Mouse (Mus musculus): Measurements from ENCODE around the gene Drp2. TPM values are rescaled to one million over a fixed set of nuclear protein-coding genes. Genes with fewer than 3 reads are reported as not detected.

The Drp2 gene
- polyA plus RNA-seq, 1 experiment from 2014 or later: 6.4 TPM

DNA sequence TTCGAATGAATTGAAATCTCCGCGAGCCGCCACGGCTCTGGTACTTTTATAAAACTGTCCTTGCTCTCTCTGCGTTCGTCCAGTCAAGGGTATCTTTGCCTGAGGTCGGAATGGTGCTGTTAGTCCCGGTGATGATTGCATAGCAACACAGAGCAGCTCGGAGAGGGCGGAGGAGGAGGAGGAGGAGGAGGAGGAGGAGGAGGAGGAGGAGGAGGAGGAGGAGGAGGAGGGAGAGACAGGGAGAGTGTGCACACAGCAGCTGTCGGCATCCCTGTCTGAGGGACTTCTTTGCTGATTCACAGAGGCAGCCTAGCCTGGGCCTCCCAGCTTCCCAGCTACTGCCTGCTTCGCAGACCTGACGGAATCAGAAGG is 219 bp downstream of the Drp2 start:
- Histone ChIP-seq H3K4me3 (ENCODE audit: low read depth, low read length) (peak overlapping the region; percentile 28), H3K9ac (ENCODE audit: low read length) (peak overlapping the region; percentile 47), H3K36me3 (ENCODE audit: control insufficient read depth, insufficient read depth, low read length) (no peaks in the 10 kb centered on the region), H3K9me3 (ENCODE audit: control insufficient read depth, low read length) (no peaks in the 10 kb centered on the region), H3K4me2 (ENCODE audit: low read depth, low read length, severe bottlenecking) (peak overlapping the region; percentile 49), H3K27ac (ENCODE audit: low read depth, low read length) (no peak overlapping the region), H3K4me1 (replicated peaks; ENCODE audit: control insufficient read depth, insufficient read depth, low read length) (no peaks in the 10 kb centered on the region), H3K27me3 (ENCODE audit: control insufficient read depth, insufficient read depth, low read length) (no peaks in the 10 kb centered on the region; the same call in 1 of the 2 replicates)
- ATAC-seq (replicated peaks; ENCODE audit: low FRiP score) (peak; percentile 76), DNase-seq (ENCODE audit: low spot score) (peak; percentile 56)
- 20% methylated on average over 13 of the region's 14 CpGs for WGBS

DNA sequence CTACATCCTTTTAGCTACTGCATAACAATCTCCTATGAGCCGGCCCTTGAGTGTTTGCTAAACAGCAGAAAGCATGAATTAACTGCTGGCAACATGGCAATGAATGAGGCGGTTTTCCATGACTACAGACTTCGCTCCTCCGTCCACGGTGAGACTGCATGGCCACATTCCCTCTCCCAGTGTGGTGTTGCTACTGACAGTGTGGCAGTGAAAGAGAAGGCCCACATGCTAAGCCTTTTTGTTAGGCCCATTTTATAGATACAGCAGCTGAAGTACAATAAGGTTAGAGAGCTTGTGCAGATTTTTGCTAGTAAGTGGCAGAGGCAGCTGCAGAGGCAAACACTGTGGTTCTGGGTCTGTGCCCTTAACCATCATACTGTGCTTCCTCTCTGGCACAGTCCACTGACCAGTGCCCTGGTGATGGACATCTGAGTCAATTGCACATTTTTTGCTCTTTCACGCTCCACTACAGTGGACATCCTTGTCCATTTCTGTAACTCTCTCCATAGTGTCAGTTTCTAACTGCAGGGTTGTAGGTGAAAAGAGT is 5.1 kb downstream of the Drp2 start:
- H3K4me2 ChIP-seq (ENCODE audit: low read depth, low read length, severe bottlenecking): no peak overlapping the region

DNA sequence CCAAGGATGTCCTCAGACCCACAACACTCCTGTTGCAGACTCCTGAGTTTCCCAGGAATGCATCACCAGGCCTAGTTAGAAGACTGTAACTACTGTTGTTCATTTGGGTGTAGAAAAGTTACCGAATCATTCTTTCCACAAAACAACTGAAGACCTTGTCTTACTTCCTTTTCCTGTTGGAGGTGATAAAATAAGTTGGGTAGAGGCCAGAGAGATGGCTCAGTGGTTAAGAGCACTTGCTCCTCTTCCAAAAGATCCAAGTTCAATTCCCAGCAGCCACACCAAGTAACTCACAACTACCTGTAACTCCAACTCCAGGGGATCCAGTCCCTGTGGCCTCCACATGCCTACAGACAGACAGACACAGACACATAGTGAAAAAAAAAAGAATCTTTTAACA is 7.7 kb downstream of the Drp2 start:
- no peaks in the 10 kb centered on the region for H3K4me1 ChIP-seq (replicated peaks; ENCODE audit: control insufficient read depth, insufficient read depth, low read length)
- no peak overlapping the region for H3K27ac ChIP-seq (ENCODE audit: low read depth, low read length)
- DNase-seq (ENCODE audit: low spot score) (no peak), ATAC-seq (replicated peaks; ENCODE audit: low FRiP score) (no peak)
- no peak overlapping the region for H3K4me2 ChIP-seq (ENCODE audit: low read depth, low read length, severe bottlenecking)
- H3K9ac ChIP-seq (ENCODE audit: low read length): no peak overlapping the region
- WGBS: 96% methylated on average over 1 of the region's 1 CpGs
- H3K4me3 ChIP-seq (ENCODE audit: low read depth, low read length): no peak overlapping the region
- H3K36me3 ChIP-seq (ENCODE audit: control insufficient read depth, insufficient read depth, low read length): no peaks in the 10 kb centered on the region
- no peaks in the 10 kb centered on the region for H3K27me3 ChIP-seq (ENCODE audit: control insufficient read depth, insufficient read depth, low read length)
- no peaks in the 10 kb centered on the region for H3K9me3 ChIP-seq (ENCODE audit: control insufficient read depth, low read length)

More for the DNA sequence above, 5.1 kb downstream of the Drp2 start:
- DNase-seq (ENCODE audit: low spot score) (no peak), ATAC-seq (replicated peaks; ENCODE audit: low FRiP score) (no peak)
- H3K36me3 ChIP-seq (ENCODE audit: control insufficient read depth, insufficient read depth, low read length): no peaks in the 10 kb centered on the region
- H3K27me3 ChIP-seq (ENCODE audit: control insufficient read depth, insufficient read depth, low read length): no peaks in the 10 kb centered on the region; the same call in 1 of the 2 replicates
- no peaks in the 10 kb centered on the region for H3K4me1 ChIP-seq (replicated peaks; ENCODE audit: control insufficient read depth, insufficient read depth, low read length)
- H3K27ac ChIP-seq (ENCODE audit: low read depth, low read length): no peak overlapping the region
- H3K9me3 ChIP-seq (ENCODE audit: control insufficient read depth, low read length): no peaks in the 10 kb centered on the region
- 89% methylated on average over 6 of the region's 6 CpGs for WGBS
- no peak overlapping the region for H3K9ac ChIP-seq (ENCODE audit: low read length)
- H3K4me3 ChIP-seq (ENCODE audit: low read depth, low read length): no peak overlapping the region

DNA sequence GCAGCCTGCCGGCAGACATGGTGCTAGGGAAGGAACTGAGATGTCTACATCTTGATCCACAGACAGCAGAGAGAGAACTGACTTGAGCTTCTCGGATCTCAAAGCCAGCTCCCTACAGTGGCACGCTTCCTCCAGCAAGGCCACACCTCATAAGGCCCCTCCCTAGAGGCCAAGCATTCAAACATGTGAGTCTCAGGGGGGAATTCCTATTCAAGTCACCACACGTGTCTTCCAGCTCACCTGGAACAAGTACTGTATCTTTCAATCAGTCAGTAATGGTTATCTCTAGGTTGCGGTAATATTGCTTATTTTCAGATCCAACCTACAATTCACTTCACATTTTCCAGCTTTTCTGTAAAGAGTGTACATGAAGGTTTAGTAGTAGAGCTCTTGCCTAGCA is 15.7 kb downstream of the Drp2 start:
- Histone ChIP-seq H3K36me3 (ENCODE audit: control insufficient read depth, insufficient read depth, low read length) (no peaks in the 10 kb centered on the region), H3K9me3 (ENCODE audit: control insufficient read depth, low read length) (no peaks in the 10 kb centered on the region), H3K4me3 (ENCODE audit: low read depth, low read length) (no peak overlapping the region), H3K27me3 (ENCODE audit: control insufficient read depth, insufficient read depth, low read length) (no peaks in the 10 kb centered on the region), H3K4me2 (ENCODE audit: low read depth, low read length, severe bottlenecking) (no peak overlapping the region), H3K27ac (ENCODE audit: low read depth, low read length) (no peak overlapping the region), H3K9ac (ENCODE audit: low read length) (no peak overlapping the region), H3K4me1 (replicated peaks; ENCODE audit: control insufficient read depth, insufficient read depth, low read length) (no peaks in the 10 kb centered on the region)
- no peak for ATAC-seq (replicated peaks; ENCODE audit: low FRiP score)
- no peak for DNase-seq (ENCODE audit: low spot score)
- 90% methylated on average over 5 of the region's 5 CpGs for WGBS

DNA sequence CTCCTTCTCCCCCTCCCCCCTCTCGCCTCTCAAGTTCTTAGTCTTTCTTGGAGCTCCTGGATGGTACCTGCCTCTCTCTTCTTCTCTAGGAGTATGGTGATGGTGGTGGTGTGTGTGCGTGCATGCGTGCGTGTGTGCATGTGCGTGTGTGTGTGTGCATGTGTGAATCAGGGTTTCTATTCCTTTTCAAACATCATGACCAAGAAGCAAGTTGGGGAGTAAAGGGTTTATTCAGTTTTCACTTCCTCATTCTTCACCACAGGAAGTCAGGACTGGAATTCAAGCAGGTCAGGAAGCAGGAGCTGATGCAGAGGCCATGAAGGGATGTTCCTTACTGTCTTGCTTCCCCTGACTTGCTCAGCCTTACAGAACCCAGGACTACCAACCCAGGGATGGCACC is 19.9 kb downstream of the Drp2 start:
- Histone ChIP-seq H3K4me3 (ENCODE audit: low read depth, low read length) (no peak overlapping the region), H3K36me3 (ENCODE audit: control insufficient read depth, insufficient read depth, low read length) (no peaks in the 10 kb centered on the region), H3K9me3 (ENCODE audit: control insufficient read depth, low read length) (no peaks in the 10 kb centered on the region), H3K9ac (ENCODE audit: low read length) (no peak overlapping the region), H3K4me1 (replicated peaks; ENCODE audit: control insufficient read depth, insufficient read depth, low read length) (no peaks in the 10 kb centered on the region), H3K27ac (ENCODE audit: low read depth, low read length) (no peak overlapping the region), H3K27me3 (ENCODE audit: control insufficient read depth, insufficient read depth, low read length) (no peaks in the 10 kb centered on the region), H3K4me2 (ENCODE audit: low read depth, low read length, severe bottlenecking) (no peak overlapping the region)
- WGBS: 92% methylated on average over 5 of the region's 5 CpGs
- ATAC-seq (replicated peaks; ENCODE audit: low FRiP score): no peak
- no peak for DNase-seq (ENCODE audit: low spot score)

DNA sequence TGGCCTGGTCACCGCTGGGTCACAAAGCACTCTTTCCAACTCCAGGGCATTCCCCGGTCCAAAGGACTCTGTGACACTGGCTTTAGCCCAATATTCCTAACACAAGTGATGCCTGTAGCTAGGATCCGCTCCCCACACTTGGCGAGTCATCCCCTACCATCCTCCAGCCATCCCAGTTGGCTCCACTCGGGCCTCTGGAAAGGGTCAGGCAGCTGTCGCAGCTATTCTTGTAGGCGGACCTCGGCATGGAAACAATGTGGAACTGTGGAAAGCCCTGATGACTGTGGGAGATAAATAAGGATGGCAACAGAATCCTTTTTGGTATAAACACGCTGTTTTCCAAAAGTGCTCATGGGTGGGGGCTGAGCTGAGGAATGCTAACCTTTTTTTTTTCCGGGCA is 21.4 kb downstream of the Drp2 start:
- no peak for ATAC-seq (replicated peaks; ENCODE audit: low FRiP score)
- no peak overlapping the region for H3K27ac ChIP-seq (ENCODE audit: low read depth, low read length)
- 85% methylated on average over 10 of the region's 10 CpGs for WGBS
- H3K4me2 ChIP-seq (ENCODE audit: low read depth, low read length, severe bottlenecking): no peak overlapping the region
- H3K4me3 ChIP-seq (ENCODE audit: low read depth, low read length): no peak overlapping the region
- no peaks in the 10 kb centered on the region for H3K27me3 ChIP-seq (ENCODE audit: control insufficient read depth, insufficient read depth, low read length)
- no peak overlapping the region for H3K9ac ChIP-seq (ENCODE audit: low read length)
- H3K9me3 ChIP-seq (ENCODE audit: control insufficient read depth, low read length): no peaks in the 10 kb centered on the region
- no peaks in the 10 kb centered on the region for H3K4me1 ChIP-seq (replicated peaks; ENCODE audit: control insufficient read depth, insufficient read depth, low read length)
- H3K36me3 ChIP-seq (ENCODE audit: control insufficient read depth, insufficient read depth, low read length): no peaks in the 10 kb centered on the region
- DNase-seq (ENCODE audit: low spot score): no peak

DNA sequence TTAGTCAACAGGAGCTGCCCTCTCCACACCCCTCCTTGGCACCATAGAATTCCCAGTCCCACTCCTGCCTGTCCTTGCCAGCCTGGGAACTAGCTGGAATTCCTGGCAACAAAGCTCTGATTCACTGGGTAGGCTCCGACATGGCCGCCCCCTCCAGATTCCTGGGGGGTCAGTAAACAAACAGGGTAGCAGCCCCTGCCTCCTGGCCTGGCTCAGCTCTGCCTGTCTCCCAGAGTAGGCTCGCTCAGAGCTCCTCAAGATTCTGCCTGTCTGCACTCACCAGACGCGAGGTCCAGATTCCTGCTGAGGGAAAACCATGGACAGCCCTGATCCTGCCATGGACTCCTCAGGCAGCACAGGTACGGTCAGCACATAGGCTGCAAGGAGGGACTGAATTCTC is 22.5 kb downstream of the Drp2 start:
- H3K4me1 ChIP-seq (replicated peaks; ENCODE audit: control insufficient read depth, insufficient read depth, low read length): no peaks in the 10 kb centered on the region
- WGBS: 79% methylated on average over 6 of the region's 6 CpGs

DNA sequence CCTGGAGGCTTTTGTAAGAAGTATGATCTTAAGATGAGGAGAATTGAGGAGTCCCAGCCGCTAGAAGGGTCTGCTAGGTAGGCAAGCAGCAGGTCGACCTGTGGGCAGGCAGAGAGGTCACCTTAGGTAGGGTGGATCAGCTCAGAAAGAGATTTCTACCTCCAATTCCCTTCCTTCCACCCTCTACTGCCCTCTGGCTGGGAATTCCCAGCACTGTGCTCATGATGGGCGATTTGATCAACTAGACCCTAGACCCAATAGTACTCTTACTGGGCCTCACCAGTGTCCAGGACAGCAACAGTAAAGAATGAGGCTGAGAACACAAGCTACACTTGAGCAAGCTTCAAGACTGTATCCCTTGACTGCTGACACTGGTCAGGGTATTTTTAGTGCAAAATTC is 23.0 kb downstream of the Drp2 start:
- H3K36me3 ChIP-seq (ENCODE audit: control insufficient read depth, insufficient read depth, low read length): no peaks in the 10 kb centered on the region
- no peaks in the 10 kb centered on the region for H3K4me1 ChIP-seq (replicated peaks; ENCODE audit: control insufficient read depth, insufficient read depth, low read length)
- H3K27me3 ChIP-seq (ENCODE audit: control insufficient read depth, insufficient read depth, low read length): no peaks in the 10 kb centered on the region
- H3K4me2 ChIP-seq (ENCODE audit: low read depth, low read length, severe bottlenecking): no peak overlapping the region
- DNase-seq (ENCODE audit: low spot score) (no peak), ATAC-seq (replicated peaks; ENCODE audit: low FRiP score) (no peak)
- H3K9ac ChIP-seq (ENCODE audit: low read length): no peak overlapping the region
- 72% methylated on average over 3 of the region's 3 CpGs for WGBS
- H3K27ac ChIP-seq (ENCODE audit: low read depth, low read length): no peak overlapping the region
- H3K9me3 ChIP-seq (ENCODE audit: control insufficient read depth, low read length): no peaks in the 10 kb centered on the region
- no peak overlapping the region for H3K4me3 ChIP-seq (ENCODE audit: low read depth, low read length)

More for the DNA sequence above, 22.5 kb downstream of the Drp2 start:
- DNase-seq (ENCODE audit: low spot score) (no peak), ATAC-seq (replicated peaks; ENCODE audit: low FRiP score) (no peak)
- Histone ChIP-seq H3K9ac (ENCODE audit: low read length) (no peak overlapping the region), H3K27ac (ENCODE audit: low read depth, low read length) (no peak overlapping the region), H3K4me3 (ENCODE audit: low read depth, low read length) (no peak overlapping the region), H3K27me3 (ENCODE audit: control insufficient read depth, insufficient read depth, low read length) (no peaks in the 10 kb centered on the region), H3K9me3 (ENCODE audit: control insufficient read depth, low read length) (no peaks in the 10 kb centered on the region), H3K36me3 (ENCODE audit: control insufficient read depth, insufficient read depth, low read length) (no peaks in the 10 kb centered on the region), H3K4me2 (ENCODE audit: low read depth, low read length, severe bottlenecking) (no peak overlapping the region)

DNA sequence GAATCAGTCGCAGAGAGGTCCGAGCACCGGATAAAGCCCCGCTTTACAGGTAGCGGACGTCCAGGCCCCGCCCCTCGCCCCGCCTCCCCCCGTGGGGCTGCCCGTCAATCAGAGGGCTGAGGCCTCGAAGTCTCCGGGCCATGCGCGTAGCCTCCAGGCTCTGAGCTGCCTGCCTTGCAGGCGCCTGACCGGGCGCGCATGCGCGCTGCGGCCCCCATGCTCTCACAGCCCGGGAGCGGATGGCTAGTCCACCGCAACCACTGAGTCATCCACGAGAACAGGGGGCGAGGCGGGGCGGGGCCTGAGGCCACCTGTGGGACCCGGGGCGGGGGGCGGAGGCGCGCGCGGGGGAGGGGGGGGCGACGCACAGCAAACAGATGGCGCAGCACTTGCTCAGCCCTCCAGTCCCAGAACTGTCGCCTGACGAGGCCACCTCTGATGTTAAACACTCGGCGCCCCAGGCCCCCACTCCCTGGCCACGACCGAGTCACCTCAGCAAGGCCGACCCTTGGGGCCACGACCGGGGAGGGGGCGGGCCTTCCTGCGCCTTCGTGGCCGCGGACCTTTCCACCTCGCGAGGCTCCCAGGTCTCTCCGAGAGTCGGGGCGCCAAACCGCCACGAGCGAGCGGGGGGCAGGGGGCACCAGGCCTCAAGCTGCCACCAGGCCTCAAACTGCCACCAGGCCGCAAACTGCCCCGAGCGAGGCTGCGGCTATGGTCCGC is 70.8 kb downstream of the Drp2 start:
- Histone ChIP-seq H3K4me3 (ENCODE audit: low read depth, low read length) (no peak overlapping the region), H3K4me1 (replicated peaks; ENCODE audit: control insufficient read depth, insufficient read depth, low read length) (no peaks in the 10 kb centered on the region), H3K4me2 (ENCODE audit: low read depth, low read length, severe bottlenecking) (no peak overlapping the region), H3K27ac (ENCODE audit: low read depth, low read length) (no peak overlapping the region), H3K27me3 (ENCODE audit: control insufficient read depth, insufficient read depth, low read length) (no peaks in the 10 kb centered on the region), H3K36me3 (ENCODE audit: control insufficient read depth, insufficient read depth, low read length) (no peaks in the 10 kb centered on the region), H3K9me3 (ENCODE audit: control insufficient read depth, low read length) (peaks cover 5% of the 10 kb centered on the region; the same call in 1 of the 2 replicates), H3K9ac (ENCODE audit: low read length) (no peak overlapping the region)
- WGBS: 78% methylated on average over 38 of the region's 67 CpGs
- DNase-seq (ENCODE audit: low spot score): peak; percentile 47
- ATAC-seq (replicated peaks; ENCODE audit: low FRiP score): 0 out of 2 replicates have a peak, but pooled peaks have one; percentile 24

Data from forebrain, embryonic 11.5 days (tissue).